Mouse (Mus musculus): ENCODE results near the gene Ophn1.

Gene Ophn1

GRCm38 (mm10) chrX:98890406-98891116 lies at the start of gene Ophn1:
Gene Ophn1, minus strand, starts transcription at chrX:98891025.
- peak; percentile 9 for DNase-seq (ENCODE audit: low spot score)

GRCm38 (mm10) chrX:98937555-98938294 lies 46.9 kb upstream of the Ophn1 start:
- peak; percentile 73 for DNase-seq (ENCODE audit: low spot score)

- peak; percentile 80 for DNase-seq (ENCODE audit: low spot score)
These were observed 46.1 kb upstream of the Ophn1 start for GRCm38 (mm10) chrX:98936707-98937554.

- no peak for DNase-seq (ENCODE audit: low spot score)
These were observed 45.3 kb upstream of the Ophn1 start, which contains the start of gene Yipf6 for GRCm38 (mm10) chrX:98936101-98936500. Gene Yipf6, plus strand, starts transcription at chrX:98936316.

GRCm38 (mm10) chrX:98919423-98919822 lies 28.6 kb upstream of the Ophn1 start:
- no peak for DNase-seq (ENCODE audit: low spot score)

GRCm38 (mm10) chrX:98908910-98909309 lies 18.1 kb upstream of the Ophn1 start:
- DNase-seq (ENCODE audit: low spot score) = no peak

- no peak for DNase-seq (ENCODE audit: low spot score)
These were observed 13.4 kb upstream of the Ophn1 start for GRCm38 (mm10) chrX:98904226-98904625.

GRCm38 (mm10) chrX:98898307-98898706 lies 7.5 kb upstream of the Ophn1 start:
- no peak for DNase-seq (ENCODE audit: low spot score)

- DNase-seq (ENCODE audit: low spot score) = no peak
These were observed 786 bp downstream of the Ophn1 start for GRCm38 (mm10) chrX:98890072-98890405.

GRCm38 (mm10) chrX:98881983-98882382 lies 8.8 kb downstream of the Ophn1 start:
- no peak for DNase-seq (ENCODE audit: low spot score)

- DNase-seq (ENCODE audit: low spot score) = no peak
These were observed 9.7 kb downstream of the Ophn1 start for GRCm38 (mm10) chrX:98881085-98881484.

GRCm38 (mm10) chrX:98880314-98880713 lies 10.5 kb downstream of the Ophn1 start:
- no peak for DNase-seq (ENCODE audit: low spot score)

GRCm38 (mm10) chrX:98875144-98875543 lies 15.7 kb downstream of the Ophn1 start:
- no peak for DNase-seq (ENCODE audit: low spot score)

- DNase-seq (ENCODE audit: low spot score) = no peak
These were observed 16.7 kb downstream of the Ophn1 start for GRCm38 (mm10) chrX:98874086-98874485.

- DNase-seq (ENCODE audit: low spot score) = no peak
These were observed 18.8 kb downstream of the Ophn1 start for GRCm38 (mm10) chrX:98872064-98872463.

- DNase-seq (ENCODE audit: low spot score) = no peak
These were observed 20.3 kb downstream of the Ophn1 start for GRCm38 (mm10) chrX:98870541-98870940.

GRCm38 (mm10) chrX:98869735-98870134 lies 21.1 kb downstream of the Ophn1 start:
- no peak for DNase-seq (ENCODE audit: low spot score)

- no peak for DNase-seq (ENCODE audit: low spot score)
These were observed 21.7 kb downstream of the Ophn1 start for GRCm38 (mm10) chrX:98869165-98869564.

GRCm38 (mm10) chrX:98860167-98860566 lies 30.7 kb downstream of the Ophn1 start:
- no peak for DNase-seq (ENCODE audit: low spot score)

- no peak for DNase-seq (ENCODE audit: low spot score)
These were observed 34.8 kb downstream of the Ophn1 start for GRCm38 (mm10) chrX:98856046-98856445.

GRCm38 (mm10) chrX:98850869-98851268 lies 40.0 kb downstream of the Ophn1 start:
- no peak for DNase-seq (ENCODE audit: low spot score)

GRCm38 (mm10) chrX:98841606-98842005 lies 49.2 kb downstream of the Ophn1 start:
- no peak for DNase-seq (ENCODE audit: low spot score)

- no peak for DNase-seq (ENCODE audit: low spot score)
These were observed 54.8 kb downstream of the Ophn1 start for GRCm38 (mm10) chrX:98835989-98836388.
